Mouse (Mus musculus) testis, adult 2 months (tissue): ENCODE results near the gene Slco3a1.

Source experiments
- CTCF ChIP-seq: fragments of 200-500 bp; IDR thresholded peaks from 2 replicates; pipeline ENCODE4 v1.5.1; 2012; ENCODE audit warnings: low read depth, mild to moderate bottlenecking, inconsistent platforms, low read length, moderate library complexity; ENCODE audit not compliant: control insufficient read depth, insufficient read depth, insufficient replicate concordance
- POLR2A ChIP-seq: fragments of 200-500 bp; IDR thresholded peaks from 2 replicates; pipeline ENCODE4 v1.6.1; 2012; ENCODE audit warnings: low read depth, mild to moderate bottlenecking, inconsistent platforms, low read length, moderate library complexity; ENCODE audit not compliant: control insufficient read depth

DNA sequence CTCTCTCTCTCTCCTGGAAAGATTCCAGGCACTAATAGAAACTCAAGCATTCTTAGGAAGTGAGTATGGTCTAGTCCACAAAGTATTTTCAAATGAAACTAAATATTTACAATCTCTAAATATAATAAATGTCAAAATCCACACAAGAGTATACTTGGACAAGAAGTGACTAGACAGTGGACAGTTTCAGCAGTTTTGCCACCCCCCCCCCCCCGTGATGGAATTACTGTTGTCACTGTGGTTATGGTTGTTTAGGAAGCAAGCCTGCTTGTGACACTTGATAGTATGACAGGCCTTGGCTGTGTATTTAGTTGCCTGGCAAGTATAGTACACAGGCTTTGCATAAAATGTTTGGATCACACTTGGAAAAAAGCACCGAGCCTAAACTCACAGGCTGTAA, 192.9 kb downstream of the Slco3a1 start:
- TF ChIP-seq CTCF, result no peak
- TF ChIP-seq POLR2A, result no peak
